Mouse (Mus musculus) CD4-positive helper T cell, adult 2 months (primary cell): ENCODE measurements at regions not wholly inside any gene's neighbourhood (a gene's known extent, or its start where the extent isn't known, plus 50 kb on each side); places are given as distances from the start of the nearest gene placed in this dataset.
A peak's percentile ranks its signal among the peaks of the same experiment; 100 is the strongest.
"Not testable (repeated sequence)": the region's sequence is repeated elsewhere in the genome, so short reads cannot be mapped to it uniquely, and the experiment has no call there.

Experiments used
- DNase-seq: peaks from one replicate; pipeline ENCODE4 v3.0.0-alpha.2; 2012; ENCODE audit warnings: low read depth, missing footprints, low spot score

DNA sequence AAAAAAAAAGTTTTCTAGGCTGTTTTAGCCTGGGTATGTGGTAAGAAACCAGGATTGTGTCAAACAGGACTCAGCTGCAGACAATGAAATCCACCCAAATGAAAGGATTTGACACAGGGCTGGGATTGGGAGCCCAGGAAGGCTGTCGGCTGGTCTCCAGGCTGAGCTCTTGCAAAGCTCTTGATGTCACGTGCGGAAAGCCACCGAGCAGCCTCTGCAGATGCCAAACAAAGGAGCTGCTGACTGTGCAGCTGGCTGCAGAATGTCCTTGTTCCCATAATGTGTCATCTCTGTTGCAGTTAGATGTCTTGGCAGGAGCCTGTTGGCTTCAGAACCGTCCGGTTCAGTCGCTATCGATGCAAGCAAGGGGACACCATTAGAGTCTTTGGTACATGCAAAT lies 56.1 kb downstream of the Bbs10 start:
- no peak for DNase-seq

DNA sequence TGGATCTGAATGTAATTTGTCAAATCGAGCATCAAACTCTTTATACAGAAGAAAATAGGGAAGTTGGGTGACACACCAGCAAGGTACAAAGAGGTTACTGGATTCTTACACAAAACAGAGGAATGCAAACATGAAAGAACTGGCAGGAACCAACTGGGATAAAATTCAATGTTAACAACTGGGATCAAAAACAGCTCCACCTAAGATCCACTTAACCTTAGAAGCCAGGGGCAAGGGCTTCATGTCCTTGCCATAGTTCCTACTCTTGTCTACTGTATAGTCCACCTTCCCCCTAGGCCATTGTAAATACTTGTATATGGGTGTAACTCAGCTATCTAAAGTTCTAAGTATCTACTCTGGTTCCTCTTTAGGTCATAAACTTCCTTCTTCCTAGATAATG lies 59.9 kb downstream of the Bbs10 start:
- DNase-seq = not testable (repeated sequence)

DNA sequence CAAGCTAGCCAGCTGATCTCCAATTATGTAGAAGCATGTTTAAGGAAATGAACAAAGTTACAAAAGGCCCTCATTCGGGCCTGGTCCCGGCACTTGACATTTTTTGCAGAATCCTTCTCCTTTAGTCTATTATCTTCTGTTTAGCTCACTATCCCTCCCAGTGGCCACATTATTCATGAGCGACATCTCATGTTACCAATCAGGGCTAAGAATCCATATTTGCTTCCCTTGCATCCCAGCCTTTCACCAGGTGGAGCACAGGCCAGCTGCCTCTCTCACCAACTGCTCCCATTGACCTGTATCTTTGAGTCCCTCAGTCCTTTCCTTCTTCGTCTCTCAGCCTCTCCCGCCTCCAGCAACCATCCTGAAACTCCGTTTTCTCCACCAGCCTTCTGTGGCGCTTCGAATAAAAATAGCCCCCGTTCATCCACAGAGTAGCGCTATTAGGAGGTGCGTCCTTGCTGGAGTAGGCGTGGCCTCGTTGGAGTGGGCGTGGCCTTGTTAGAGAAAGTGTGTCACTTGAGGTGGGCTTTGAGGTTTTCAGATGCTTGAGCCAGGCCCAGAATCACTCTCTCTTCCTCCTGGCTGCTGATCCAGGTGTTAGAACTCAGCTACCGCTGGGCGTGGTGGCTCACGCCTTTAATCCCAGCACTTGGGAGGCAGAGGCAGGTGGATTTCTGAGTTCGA lies 63.4 kb downstream of the Bbs10 start:
- no peak for DNase-seq

DNA sequence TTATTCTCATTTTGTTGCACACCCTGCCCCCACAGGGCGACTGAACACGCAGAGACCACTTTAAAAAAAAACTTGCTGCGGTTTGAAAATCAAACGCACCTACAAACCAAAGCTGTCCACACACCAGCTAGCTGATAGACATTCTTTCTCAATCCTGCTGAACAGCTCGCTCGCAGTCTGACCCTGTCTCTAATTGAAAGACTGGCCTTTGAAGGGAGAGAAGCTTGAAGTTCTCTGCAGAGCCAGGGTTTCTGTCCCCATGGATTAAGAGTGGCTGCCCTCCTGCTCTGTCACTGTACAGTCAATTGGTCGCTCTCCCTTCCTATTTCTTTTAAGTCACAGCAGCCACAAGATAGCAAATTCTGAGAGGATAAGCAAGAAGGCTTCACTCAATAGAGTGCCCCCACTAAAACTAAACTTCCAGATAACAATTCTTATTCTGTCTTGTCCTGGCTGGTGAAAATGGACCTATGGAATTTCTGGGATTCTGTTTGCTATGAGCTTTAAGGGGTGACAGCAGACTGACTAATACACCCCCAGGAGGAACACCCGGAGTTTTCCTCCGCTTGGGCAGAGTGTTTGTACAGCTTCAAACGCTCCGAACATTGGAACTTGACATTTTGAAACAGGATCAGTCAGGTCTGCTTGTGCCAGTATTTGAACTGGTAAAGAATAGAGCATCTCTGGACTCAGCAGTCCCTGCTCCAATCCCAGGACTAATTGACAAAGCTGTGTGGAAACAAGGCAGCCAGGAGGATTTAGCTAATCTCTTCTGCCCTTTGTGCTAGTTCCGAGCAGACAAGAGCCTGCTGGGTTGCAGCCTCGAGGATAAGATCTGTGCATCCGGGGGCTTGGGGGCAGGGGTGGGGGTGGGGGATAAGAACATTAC lies 65.5 kb downstream of the Bbs10 start:
- no peak for DNase-seq

DNA sequence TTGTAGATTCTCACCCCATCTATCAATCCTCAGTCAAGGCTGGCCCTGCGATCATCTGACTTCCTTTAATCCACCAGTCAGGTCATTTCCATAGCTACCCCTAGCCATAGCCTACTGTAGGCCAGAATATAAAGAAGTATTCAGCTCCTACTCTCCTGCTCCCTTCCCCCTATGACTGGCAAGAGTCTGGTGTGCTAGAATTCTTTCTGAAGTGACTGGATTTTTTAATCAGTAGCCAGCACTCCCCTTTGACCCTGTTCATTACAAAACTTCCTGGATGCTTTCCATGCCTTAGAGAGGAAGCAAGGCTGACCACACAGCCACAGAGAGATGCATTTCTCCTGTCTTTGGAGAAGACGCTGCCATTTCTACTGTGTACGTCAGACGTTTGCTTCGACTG lies 66.5 kb downstream of the Bbs10 start:
- no peak for DNase-seq

DNA sequence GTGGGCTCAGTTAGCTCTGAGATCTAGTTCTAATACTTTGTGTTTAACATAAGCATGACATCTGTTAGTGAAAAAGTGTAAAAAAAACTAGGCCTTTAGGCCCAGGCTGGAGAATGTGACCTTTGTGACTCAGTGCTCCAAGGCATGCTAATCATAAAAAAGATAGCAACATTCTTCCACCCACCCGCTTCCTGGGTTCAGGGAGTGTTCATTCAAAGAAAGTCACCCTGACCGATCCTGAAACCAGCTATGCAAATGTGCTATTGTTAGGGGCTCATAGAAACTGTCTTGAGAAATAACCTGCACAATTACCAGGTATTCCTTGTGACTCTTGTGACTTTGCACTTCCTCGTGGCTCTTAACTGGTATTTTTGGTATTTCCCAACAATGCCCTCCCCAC lies 70.6 kb downstream of the Bbs10 start:
- DNase-seq = not testable (repeated sequence)

DNA sequence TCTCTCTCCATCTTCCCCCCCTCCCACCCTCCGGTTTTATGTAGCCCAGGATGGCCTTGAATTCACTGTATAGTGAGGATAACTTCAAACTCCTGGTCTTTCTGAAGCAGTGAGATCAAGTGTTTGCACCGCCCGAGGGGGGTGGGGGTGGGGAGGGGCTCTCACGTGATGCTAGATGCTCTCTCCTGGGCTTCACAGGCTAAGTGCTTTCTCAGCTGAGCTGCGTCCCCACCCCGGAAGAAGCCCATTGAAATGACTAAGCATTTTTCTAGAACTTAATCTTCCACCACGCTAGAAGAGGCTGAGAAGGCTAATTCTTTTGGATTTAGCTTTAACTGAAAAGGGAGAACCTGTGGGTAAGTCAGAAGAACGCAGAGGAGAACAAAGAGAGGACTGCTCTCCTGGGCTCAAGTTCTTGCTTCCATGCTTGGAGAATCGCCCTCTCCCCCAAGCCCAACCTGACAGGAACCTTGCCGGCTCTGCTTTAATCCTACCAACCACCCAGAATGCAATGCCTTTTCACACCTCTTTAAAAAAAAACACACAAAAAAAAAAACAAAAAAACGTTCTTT lies 79.7 kb downstream of the Bbs10 start:
- peak; percentile 50 for DNase-seq

DNA sequence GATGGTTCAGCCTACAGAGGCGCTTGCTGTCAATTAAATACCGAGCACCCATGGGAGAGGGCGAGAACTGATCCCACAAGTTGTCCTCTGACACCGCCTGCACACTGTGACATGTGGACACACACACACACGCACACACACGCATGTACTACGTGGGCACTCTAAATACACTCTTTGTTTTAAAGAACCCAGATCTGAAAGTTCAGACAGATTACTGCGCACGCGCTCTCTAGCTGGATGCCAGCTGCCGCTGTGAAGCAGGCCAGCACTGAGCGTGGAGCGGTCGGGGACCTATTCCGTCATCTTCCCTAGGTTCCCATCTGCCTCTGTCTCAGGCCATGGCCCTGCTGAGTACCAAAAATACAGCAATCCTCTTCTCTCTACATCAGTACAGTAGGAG lies 83.2 kb downstream of the Bbs10 start:
- no peak for DNase-seq

DNA sequence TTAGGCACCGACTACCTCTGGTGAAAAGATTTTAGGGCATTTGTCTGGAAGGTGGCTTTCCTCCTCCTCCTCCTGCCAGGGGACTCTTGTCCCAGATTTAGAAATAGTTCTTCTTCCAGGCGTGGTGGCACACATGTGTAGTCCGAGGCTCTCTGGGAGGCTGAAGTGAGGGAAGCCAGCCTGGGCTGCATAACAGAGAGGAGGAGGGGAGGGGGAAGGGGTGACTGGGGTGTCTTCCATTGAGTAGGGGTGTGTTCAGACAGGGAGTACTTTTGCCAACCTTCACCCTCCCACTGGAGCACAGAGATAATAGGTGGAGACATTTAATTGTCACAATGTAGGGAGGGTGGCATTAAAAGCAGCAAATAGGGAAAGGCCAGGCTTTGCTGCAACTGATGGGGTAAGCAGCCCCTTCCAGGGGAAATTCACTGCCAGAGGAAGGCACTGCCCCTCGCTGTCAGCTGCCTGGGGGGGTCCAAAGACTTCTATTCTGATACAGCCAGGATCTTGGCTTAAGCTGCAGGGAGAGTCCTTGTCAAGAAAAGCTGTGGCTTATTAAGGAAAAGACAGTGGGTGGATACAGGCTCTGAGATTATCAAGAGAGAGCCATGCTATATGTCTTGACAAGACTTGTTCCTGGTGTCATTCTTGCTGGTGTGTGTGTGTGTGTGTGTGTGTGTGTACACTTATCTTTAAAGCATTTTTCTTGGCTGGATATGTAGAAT lies 83.9 kb downstream of the Bbs10 start:
- DNase-seq = no peak

DNA sequence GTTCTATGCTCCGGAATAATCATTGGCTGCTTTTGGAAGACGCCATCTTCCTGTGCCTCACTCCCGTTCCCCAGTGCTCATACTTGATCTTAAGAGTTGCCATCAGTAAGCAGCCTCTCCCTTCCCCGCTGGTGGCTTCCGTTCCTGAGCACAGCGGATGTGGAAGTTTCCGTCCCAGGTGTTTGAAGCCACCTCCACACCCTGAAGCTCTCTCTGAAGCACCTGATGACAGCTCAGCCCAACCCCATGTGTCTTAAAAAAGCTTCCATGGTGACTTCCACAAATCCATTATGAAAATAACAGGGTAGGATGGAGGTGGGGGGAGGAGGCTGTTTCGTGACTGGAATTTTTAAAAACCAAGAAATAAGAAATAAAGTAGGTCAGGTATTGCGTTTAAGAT lies 87.1 kb downstream of the Bbs10 start:
- peak; percentile 60 for DNase-seq

DNA sequence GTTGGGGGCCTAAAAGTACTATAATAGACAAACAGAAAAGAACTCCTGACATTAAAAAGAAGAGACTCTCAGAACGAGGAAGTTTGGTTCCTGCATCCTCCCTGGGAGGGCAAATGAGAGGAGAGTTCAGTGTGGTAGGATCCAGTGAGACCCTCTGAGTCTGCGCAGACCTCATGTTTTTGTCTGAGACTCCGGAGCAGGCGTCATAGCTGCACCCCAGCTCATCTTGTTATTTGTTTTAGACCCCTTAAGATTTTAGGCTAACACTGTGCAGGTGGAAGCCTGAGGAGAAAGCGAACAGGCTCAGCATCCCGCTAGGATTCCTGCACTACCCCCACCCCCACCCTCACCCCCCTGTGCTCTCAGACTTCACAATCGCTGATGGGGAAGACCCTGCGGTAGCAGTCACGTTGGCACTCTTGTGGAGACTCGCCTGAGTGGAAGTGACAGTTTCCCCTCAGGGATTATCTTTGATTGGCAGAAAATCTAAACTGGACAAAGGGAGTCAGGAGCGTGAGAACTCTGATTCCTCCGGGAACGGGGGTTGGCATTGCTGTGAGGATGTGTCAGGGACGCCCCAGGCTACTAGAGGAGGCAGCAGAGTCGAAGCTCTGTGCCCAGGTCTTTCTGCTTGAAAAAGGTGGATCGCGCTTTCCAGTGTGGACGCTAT lies 85.0 kb upstream of the Nap1l1 start:
- DNase-seq = no peak

DNA sequence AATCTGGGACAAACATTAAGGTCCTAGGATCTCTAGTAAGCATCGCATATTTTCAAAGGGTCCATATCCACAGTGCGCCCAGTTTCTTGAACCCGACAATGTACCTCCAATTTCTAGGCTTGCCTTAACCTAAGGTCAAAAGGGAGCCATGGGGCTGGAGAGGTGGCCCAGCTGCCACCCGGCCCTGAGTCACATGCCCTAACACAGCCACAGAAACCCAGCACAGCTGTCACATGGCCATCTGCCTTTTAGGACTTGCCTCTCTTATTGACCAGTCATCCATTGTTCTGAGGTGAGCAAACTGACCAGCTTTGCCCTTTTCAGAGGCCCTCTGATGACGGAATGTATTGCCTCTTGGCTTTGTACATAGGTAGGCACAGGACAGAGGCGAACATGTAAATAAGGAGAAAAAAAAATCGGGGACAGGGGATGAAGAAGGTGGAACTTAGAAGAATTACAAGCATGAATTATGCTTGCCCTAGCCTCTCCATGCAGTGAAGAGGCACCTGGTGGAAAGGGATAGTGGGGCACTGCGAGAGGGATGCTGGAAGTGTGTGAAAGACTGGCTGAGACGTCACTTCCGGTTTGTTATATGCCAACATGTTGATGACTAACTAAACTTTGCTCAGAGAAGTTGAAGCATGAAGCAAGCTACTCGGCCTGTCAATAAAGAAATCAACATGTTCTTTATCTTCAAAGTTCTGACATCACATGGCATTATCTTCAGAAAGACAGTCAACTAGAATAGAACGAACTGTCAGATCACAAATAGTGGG lies 84.3 kb upstream of the Nap1l1 start:
- no peak for DNase-seq

DNA sequence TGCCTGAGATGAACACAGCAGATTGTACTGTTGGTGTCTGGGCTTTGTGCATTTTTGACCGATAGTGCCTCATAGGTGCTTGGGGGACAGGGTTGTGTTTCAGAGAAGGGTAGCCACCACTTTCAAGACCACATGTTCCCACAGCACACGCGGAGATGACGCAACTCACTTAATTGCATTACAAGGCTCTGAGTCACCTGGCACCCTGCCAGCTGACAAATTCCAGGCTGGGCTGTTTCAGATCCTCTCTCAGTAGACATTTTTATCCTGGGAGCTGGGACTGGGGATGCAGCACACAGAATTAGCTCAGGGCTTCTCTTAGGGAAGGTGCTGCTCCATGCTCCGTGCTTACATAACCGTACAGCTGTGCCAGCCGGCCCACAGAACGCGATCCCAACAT lies 83.1 kb upstream of the Nap1l1 start:
- DNase-seq = no peak

DNA sequence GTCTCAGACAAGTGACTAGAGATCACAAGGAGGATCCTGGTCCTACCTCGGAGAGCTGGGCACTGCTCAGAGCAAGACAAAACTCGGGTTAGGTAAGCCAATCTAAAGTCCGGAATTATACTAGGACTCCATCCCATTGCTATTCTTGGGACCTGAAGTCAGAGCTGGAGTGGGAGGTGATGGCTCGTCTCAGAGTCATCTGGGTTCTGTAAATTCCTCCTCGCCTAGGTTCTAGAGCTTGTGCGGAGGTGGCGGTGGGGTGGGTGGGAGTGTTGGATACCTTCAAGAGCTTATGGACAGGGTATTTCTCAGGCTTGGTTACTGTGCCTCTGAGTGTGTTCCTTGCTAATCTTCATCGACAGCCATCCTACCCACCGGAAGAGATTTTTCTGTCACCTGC lies 78.6 kb upstream of the Nap1l1 start:
- DNase-seq = no peak

DNA sequence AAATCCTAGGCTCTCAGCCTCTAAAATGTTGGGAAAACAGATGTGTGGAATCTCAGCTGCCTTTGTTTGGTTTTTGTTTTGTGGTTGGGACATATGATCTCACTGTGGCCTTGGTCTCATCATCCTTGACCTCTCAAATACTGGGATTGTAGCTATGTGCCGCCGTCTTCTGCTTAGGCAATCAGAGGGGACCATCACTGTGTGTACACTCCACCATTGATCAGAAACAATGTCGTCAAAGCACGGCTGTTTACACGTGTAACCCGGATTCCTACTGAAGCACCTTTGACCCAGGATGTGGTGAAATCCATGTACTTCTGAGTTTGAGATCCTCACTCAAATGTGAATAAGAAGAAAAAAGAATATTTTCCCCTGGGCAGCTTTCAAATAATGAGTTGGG lies 68.0 kb upstream of the Nap1l1 start:
- DNase-seq = no peak

DNA sequence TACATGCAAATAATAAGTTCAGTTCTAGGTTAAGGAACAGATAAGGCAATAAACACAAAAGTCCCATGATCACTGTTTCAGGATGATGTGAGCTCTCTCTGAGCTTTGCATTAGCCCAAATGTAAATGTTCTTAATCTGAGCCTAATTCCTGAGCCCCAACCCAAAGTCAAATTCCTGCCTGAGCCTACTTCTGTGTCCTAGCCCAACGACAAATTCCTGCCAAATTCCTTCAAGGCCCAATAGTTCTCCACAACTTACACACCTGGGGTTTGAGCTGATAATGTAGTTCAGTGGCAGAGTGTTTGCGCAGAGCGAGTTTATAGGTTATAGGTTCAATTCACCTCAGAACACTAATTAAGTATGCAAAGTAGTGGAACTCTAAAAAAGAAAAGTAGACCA lies 64.1 kb upstream of the Nap1l1 start:
- no peak for DNase-seq

DNA sequence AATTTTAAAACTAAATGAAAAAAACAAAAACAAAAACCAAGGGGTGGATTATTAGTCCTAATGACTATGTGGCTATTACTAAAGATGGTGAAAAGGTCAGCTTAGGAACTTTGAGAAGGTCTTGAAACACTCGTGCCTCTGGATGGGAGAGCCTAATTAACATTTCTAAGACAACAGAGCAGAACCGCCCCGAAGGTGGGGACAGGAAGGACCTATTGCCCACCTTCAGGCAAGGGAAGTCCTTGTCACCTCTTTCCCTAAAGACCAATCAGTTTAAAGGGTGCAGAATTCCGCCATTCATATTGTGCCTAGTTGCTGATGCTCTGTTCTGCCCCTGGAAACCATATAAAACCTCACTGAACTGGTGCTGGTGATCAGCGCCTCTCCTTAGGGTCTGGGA lies 63.5 kb upstream of the Nap1l1 start:
- no peak for DNase-seq

DNA sequence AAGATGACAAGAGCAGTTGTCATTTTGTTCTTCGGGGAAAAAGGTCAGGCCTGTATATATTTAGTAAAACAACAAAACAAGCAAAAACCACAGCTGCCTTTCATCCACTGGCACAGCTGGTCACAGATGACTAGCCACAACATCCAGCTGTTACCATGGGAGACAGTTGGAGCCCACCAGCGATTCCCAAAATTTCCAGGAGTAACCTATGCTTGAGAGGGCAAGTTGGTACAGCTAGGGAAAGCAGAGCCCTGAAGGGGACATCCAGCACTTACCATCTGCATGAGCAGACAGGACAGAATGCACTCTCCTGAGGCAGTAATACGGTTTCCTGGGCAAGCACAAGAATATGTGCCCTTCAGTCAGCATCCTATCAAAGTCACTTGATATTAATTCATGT lies 62.9 kb upstream of the Nap1l1 start:
- DNase-seq = no peak

DNA sequence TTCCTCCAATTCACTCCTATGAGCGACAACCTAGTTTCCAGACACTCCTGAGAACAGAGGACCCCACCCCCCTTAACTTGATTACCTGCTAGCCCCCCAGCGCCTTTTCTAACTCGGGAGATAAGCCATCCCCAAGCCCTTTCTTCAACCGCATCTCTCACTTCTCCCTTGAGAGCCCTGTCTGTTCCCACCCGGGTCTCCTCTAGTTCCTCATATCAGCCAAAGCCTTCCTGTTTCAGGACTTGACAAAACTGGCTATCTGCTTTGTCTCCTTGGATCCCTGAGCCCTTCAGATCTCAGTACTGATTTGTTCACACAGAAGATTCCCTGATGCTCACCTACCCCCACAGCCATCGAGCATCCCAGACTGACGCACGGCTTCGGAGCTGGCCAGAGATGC lies 61.5 kb upstream of the Nap1l1 start:
- DNase-seq = no peak

DNA sequence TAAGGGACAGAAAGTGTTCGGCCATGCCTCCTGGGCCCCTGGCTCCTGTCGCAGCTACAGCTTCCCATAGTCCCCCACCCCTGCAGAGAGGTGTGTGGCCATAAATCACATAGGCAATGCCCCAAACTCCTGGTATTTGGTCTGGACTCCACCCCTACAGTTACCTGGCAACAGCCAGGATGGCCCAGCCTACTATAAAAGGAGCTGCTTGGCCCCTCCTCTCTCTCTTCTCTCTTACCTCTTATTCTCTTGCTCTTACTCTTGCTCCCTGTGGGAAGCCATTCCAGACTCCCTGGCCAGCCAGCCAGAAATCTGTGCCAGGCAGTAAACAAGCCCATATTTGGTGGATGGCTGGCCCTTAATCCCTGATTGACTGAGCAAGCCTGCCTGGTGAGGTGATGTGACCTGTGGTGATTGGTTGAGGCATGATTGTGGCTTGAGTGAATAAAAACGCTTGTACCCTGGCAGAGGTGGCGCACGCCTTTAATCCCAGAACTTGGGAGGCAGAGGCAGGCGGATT lies 56.4 kb upstream of the Nap1l1 start:
- DNase-seq = no peak
